Mouse (Mus musculus): ENCODE measurements at regions not wholly inside any gene's neighbourhood (a gene's known extent, or its start where the extent isn't known, plus 50 kb on each side); places are given as distances from the start of the nearest gene placed in this dataset.

- no peak for DNase-seq (ENCODE audit: low read depth, low spot score)
These were observed 93.5 kb upstream of the Tut7 start for GRCm38 (mm10) chr13:59916166-59917044.

- no peak for DNase-seq (ENCODE audit: low read depth, low spot score)
These were observed 92.8 kb upstream of the Tut7 start for GRCm38 (mm10) chr13:59915734-59916133.

- no peak for DNase-seq (ENCODE audit: low read depth, low spot score)
These were observed 87.5 kb upstream of the Tut7 start for GRCm38 (mm10) chr13:59910179-59911071.

- DNase-seq (ENCODE audit: low read depth, low spot score) = no peak
These were observed 86.5 kb upstream of the Tut7 start for GRCm38 (mm10) chr13:59909400-59909799.

- no peak for DNase-seq (ENCODE audit: low read depth, low spot score)
These were observed 85.8 kb upstream of the Tut7 start for GRCm38 (mm10) chr13:59908786-59909185.

- no peak for DNase-seq (ENCODE audit: low read depth, low spot score)
These were observed 82.5 kb upstream of the Tut7 start for GRCm38 (mm10) chr13:59905488-59905887.

- DNase-seq (ENCODE audit: low read depth, low spot score) = no peak
These were observed 81.5 kb upstream of the Tut7 start for GRCm38 (mm10) chr13:59904415-59904814.

GRCm38 (mm10) chr13:59899521-59899920 lies 76.6 kb upstream of the Tut7 start:
- DNase-seq (ENCODE audit: low read depth, low spot score) = no peak

GRCm38 (mm10) chr13:59895754-59896153 lies 72.8 kb upstream of the Tut7 start:
- DNase-seq (ENCODE audit: low read depth, low spot score) = no peak

- no peak for DNase-seq (ENCODE audit: low read depth, low spot score)
These were observed 71.1 kb upstream of the Tut7 start for GRCm38 (mm10) chr13:59894094-59894493.

- no peak for DNase-seq (ENCODE audit: low read depth, low spot score)
These were observed 70.0 kb upstream of the Tut7 start for GRCm38 (mm10) chr13:59892961-59893360.

- no peak for DNase-seq (ENCODE audit: low read depth, low spot score)
These were observed 69.4 kb upstream of the Tut7 start for GRCm38 (mm10) chr13:59892340-59892739.

- DNase-seq (ENCODE audit: low read depth, low spot score) = no peak
These were observed 68.8 kb upstream of the Tut7 start for GRCm38 (mm10) chr13:59891737-59892136.

GRCm38 (mm10) chr13:59889468-59890117 lies 66.6 kb upstream of the Tut7 start:
- no peak for DNase-seq (ENCODE audit: low read depth, low spot score)

GRCm38 (mm10) chr13:59888038-59889016 lies 65.4 kb upstream of the Tut7 start:
- DNase-seq (ENCODE audit: low read depth, low spot score) = no peak

- DNase-seq (ENCODE audit: low read depth, low spot score) = no peak
These were observed 64.4 kb upstream of the Tut7 start for GRCm38 (mm10) chr13:59887306-59887705.

GRCm38 (mm10) chr13:59886572-59886971 lies 63.6 kb upstream of the Tut7 start:
- DNase-seq (ENCODE audit: low read depth, low spot score) = no peak

- DNase-seq (ENCODE audit: low read depth, low spot score) = no peak
These were observed 59.2 kb upstream of the Tut7 start for GRCm38 (mm10) chr13:59881989-59882784.

GRCm38 (mm10) chr13:59880055-59880454 lies 57.1 kb upstream of the Tut7 start:
- DNase-seq (ENCODE audit: low read depth, low spot score) = no peak

GRCm38 (mm10) chr13:59875637-59876036 lies 52.7 kb upstream of the Tut7 start:
- DNase-seq (ENCODE audit: low read depth, low spot score) = no peak
